Mouse (Mus musculus) hindbrain, embryonic 11.5 days (tissue): ENCODE data around the gene Aqp6. TPM values are rescaled to one million over a fixed set of nuclear protein-coding genes. Genes with fewer than 3 reads are reported as not detected.

ENCODE experiments used
- ATAC-seq: fragments of 200-750 bp; cut with Nextera tagmentation; 2 replicates; pipeline ENCODE4 v1.8.0; 2017; ENCODE audit warnings: mild to moderate bottlenecking, moderate TSS enrichment, moderate library complexity; ENCODE audit not compliant: low FRiP score
- DNase-seq: peaks from one replicate; pipeline ENCODE4 v3.0.0-alpha.2; 2015; ENCODE audit warnings: low spot score
- H3K27ac ChIP-seq: fragments of 300-500 bp; sonication (generic); 2 replicates; pipeline ENCODE4 v1.5.1; 2014; ENCODE audit warnings: mild to moderate bottlenecking, low read depth, low read length
- H3K27me3 ChIP-seq: fragments of 300-500 bp; sonication (generic); 2 replicates; pipeline ENCODE4 v1.6.1; 2014; ENCODE audit warnings: mild to moderate bottlenecking, low read length, moderate library complexity, mixed read lengths; ENCODE audit not compliant: control insufficient read depth, insufficient read depth
- H3K36me3 ChIP-seq: fragments of 300-500 bp; sonication (generic); 2 replicates; pipeline ENCODE4 v1.6.1; 2014; ENCODE audit warnings: mild to moderate bottlenecking, low read length, moderate library complexity, mixed read lengths; ENCODE audit not compliant: control insufficient read depth, insufficient read depth
- H3K4me1 ChIP-seq: fragments of 300-500 bp; sonication (generic); replicated peaks from 2 replicates; pipeline ENCODE4 v1.6.1; 2014; ENCODE audit warnings: low read length, mixed read lengths; ENCODE audit not compliant: control insufficient read depth, insufficient read depth
- H3K4me2 ChIP-seq: fragments of 300-500 bp; sonication (generic); replicated peaks from 2 replicates; pipeline ENCODE4 v1.6.1; 2014; ENCODE audit warnings: mild to moderate bottlenecking, low read depth, low read length
- H3K4me3 ChIP-seq: fragments of 300-500 bp; sonication (generic); 2 replicates; pipeline ENCODE4 v1.5.1; 2014; ENCODE audit warnings: low read depth, low read length
- H3K9ac ChIP-seq: fragments of 300-500 bp; sonication (generic); 2 replicates; pipeline ENCODE4 v1.6.1; 2014; ENCODE audit warnings: low read depth, low read length
- H3K9me3 ChIP-seq: fragments of 300-500 bp; sonication (generic); 2 replicates; pipeline ENCODE4 v1.6.1; 2016; ENCODE audit warnings: low read length; ENCODE audit not compliant: control insufficient read depth
- WGBS: fragments of 180-500 bp; shearing (Covaris S2); extraction: QIAGEN DNeasy Blood & Tissue Kit; methylation state at CpG from one replicate; pipeline ENCODE4 v1.1.7; 2014; 5-methylcytosine and 5-hydroxymethylcytosine counted together
- polyA plus RNA-seq: library from polyadenylated mRNA; unstranded; fragments of >200 nt; fragmentation: Nextera tagmentation; extraction: Ambion mirVana; gene quantifications from 2 replicates; pipeline ENCODE4 v1.2.1, GENCODE M21; 2014

The Aqp6 gene
- polyA plus RNA-seq, 1 experiment from 2014 or later = 1.7 TPM

GRCm38 (mm10) chr15:99653876-99654275 lies 52.7 kb downstream of the Aqp6 start:
- H3K4me3 ChIP-seq = no peak overlapping the region
- H3K27me3 ChIP-seq = peaks cover 14% of the 10 kb centered on the region
- H3K9me3 ChIP-seq = no peaks in the 10 kb centered on the region
- WGBS = 2% methylated on average over 21 of the region's 21 CpGs
- no peak for ATAC-seq
- peak overlapping the region; percentile 24 for H3K4me2 ChIP-seq
- no peak for DNase-seq
- no peaks in the 10 kb centered on the region for H3K36me3 ChIP-seq
- H3K9ac ChIP-seq = no peak overlapping the region
- peaks cover 10% of the 10 kb centered on the region for H3K4me1 ChIP-seq
- no peak overlapping the region for H3K27ac ChIP-seq

Other genes with a start within 250 kb of the Aqp6 start
- gene Fmnl3, start 230.9 kb upstream of the Aqp6 start, polyA plus RNA-seq = 10.5 and 11.4 TPM in 2 replicates
- gene Tmbim6, start 208.5 kb upstream of the Aqp6 start, polyA plus RNA-seq = 212 and 224 TPM in 2 replicates
- 9.3 and 10.2 TPM in 2 replicates for gene Nckap5l, start 143.7 kb upstream of the Aqp6 start, polyA plus RNA-seq
- 17.1 and 18.1 TPM in 2 replicates for gene Bcdin3d, start 126.7 kb upstream of the Aqp6 start, polyA plus RNA-seq
- 0.97 and 2.3 TPM in 2 replicates for gene Faim2, start 73.2 kb upstream of the Aqp6 start, polyA plus RNA-seq
- not detected in 2 replicates for gene Aqp2, start 22.3 kb upstream of the Aqp6 start, polyA plus RNA-seq
- gene Aqp5, start 10.6 kb upstream of the Aqp6 start, polyA plus RNA-seq = 0.28 and 0.36 TPM in 2 replicates
- gene Racgap1, start 50.3 kb downstream of the Aqp6 start, polyA plus RNA-seq = 161 and 202 TPM in 2 replicates
- 14.4 and 21.0 TPM in 2 replicates for gene Asic1, start 69.0 kb downstream of the Aqp6 start, polyA plus RNA-seq
- gene Smarcd1, start 100.7 kb downstream of the Aqp6 start, polyA plus RNA-seq = 99.1 and 103 TPM in 2 replicates
- not detected in 2 replicates for gene Gm17349, start 104.1 kb downstream of the Aqp6 start, polyA plus RNA-seq
- 0.25 and 0.36 TPM in 2 replicates for gene Gpd1, start 116.1 kb downstream of the Aqp6 start, polyA plus RNA-seq
- 148 and 163 TPM in 2 replicates for gene Cox14, start 124.2 kb downstream of the Aqp6 start, polyA plus RNA-seq
- gene Cers5, start 171.5 kb downstream of the Aqp6 start, polyA plus RNA-seq = 61.6 and 66.6 TPM in 2 replicates